Mouse (Mus musculus) hindbrain, embryonic 14.5 days (tissue): ENCODE measurements at regions not wholly inside any gene's neighbourhood (a gene's known extent, or its start where the extent isn't known, plus 50 kb on each side); places are given as distances from the start of the nearest gene placed in this dataset.
A peak's percentile ranks its signal among the peaks of the same experiment; 100 is the strongest.

ENCODE experiments used
- ATAC-seq: fragments of 200-750 bp; cut with Nextera tagmentation; 2 replicates; pipeline ENCODE4 v1.8.0; 2017; ENCODE audit warnings: moderate number of reproducible peaks, mild to moderate bottlenecking, moderate TSS enrichment, moderate library complexity; ENCODE audit not compliant: low FRiP score
- DNase-seq: peaks from one replicate; pipeline ENCODE4 v3.0.0-alpha.2; 2015; ENCODE audit warnings: low spot score
- H3K27ac ChIP-seq: fragments of 300-500 bp; sonication (generic); 2 replicates; pipeline ENCODE4 v1.5.1; 2014; ENCODE audit warnings: mild to moderate bottlenecking, moderate library complexity
- H3K27me3 ChIP-seq: fragments of 300-500 bp; sonication (generic); 2 replicates; pipeline ENCODE4 v1.6.1; 2014; ENCODE audit warnings: mild to moderate bottlenecking, low read length, mixed read lengths; ENCODE audit not compliant: control insufficient read depth, insufficient read depth
- H3K36me3 ChIP-seq: fragments of 300-500 bp; sonication (generic); replicated peaks from 2 replicates; pipeline ENCODE4 v1.6.1; 2014; ENCODE audit not compliant: control insufficient read depth, insufficient read depth
- H3K4me1 ChIP-seq: fragments of 300-500 bp; sonication (generic); replicated peaks from 2 replicates; pipeline ENCODE4 v1.6.1; 2014; ENCODE audit warnings: antibody characterized with exemption, low read length, mixed read lengths; ENCODE audit not compliant: control insufficient read depth, insufficient read depth
- H3K4me2 ChIP-seq: fragments of 300-500 bp; sonication (generic); replicated peaks from 2 replicates; pipeline ENCODE4 v1.6.1; 2014; ENCODE audit warnings: mild to moderate bottlenecking, moderate library complexity
- H3K4me3 ChIP-seq: fragments of 300-500 bp; sonication (generic); replicated peaks from 2 replicates; pipeline ENCODE4 v1.5.1; 2014; ENCODE audit warnings: mild to moderate bottlenecking, low read length
- H3K9ac ChIP-seq: fragments of 300-500 bp; sonication (generic); 2 replicates; pipeline ENCODE4 v1.6.1; 2014
- H3K9me3 ChIP-seq: fragments of 300-500 bp; sonication (generic); 2 replicates; pipeline ENCODE4 v1.6.1; 2016; ENCODE audit warnings: low read length; ENCODE audit not compliant: control insufficient read depth
- WGBS: fragments of 180-500 bp; shearing (Covaris S2); extraction: QIAGEN DNeasy Blood & Tissue Kit; methylation state at CpG from one replicate; pipeline ENCODE4 v1.1.7; 2014; 5-methylcytosine and 5-hydroxymethylcytosine counted together

DNA sequence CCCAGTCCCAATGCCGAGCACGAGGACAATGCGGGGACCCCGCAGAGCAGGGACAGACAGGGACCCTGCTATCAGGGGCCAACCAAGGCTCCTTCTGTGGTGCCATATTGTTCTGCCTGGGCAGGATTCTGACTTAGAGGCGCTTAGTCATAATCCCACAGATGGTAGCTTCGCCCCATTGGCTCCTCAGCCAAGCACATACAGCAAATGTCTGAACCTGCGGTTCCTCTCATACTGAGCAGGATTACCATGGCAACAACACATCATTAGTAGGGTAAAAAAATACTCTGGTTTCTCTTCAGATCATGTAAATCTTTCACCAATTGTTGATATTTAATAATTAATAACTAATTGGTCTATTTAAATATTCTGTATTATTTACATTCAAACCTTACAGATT is 2140.3 kb upstream of the Cdh20 start:
- Histone ChIP-seq H3K4me2 (no peak overlapping the region), H3K4me3 (no peak overlapping the region), H3K9ac (no peak overlapping the region), H3K9me3 (no peaks in the 10 kb centered on the region), H3K27me3 (no peaks in the 10 kb centered on the region), H3K4me1 (no peaks in the 10 kb centered on the region), H3K27ac (no peak overlapping the region), H3K36me3 (no peaks in the 10 kb centered on the region)
- peak; percentile 93 for DNase-seq
- 74% methylated on average over 7 of the region's 7 CpGs for WGBS
- ATAC-seq, result peak; percentile 99

DNA sequence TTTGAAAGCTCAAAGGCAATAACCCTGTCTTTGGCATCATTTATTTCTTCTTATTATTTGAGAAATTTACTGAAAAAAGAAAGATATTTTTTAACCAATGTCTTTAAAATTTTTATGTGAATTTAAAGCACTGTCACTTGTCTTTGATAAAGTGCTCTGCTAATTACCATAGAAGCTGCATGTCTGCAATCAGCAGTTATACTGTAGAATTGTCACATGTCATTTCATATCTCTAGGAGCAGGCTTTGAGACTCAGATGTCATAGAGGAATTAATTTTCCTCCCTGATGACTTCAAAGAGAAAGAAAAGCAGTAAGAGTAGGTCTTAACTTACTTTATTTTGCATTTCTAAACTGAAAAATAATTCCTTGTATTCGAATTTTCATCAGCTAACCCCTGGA is 2123.9 kb upstream of the Cdh20 start:
- Histone ChIP-seq H3K9me3 (no peaks in the 10 kb centered on the region), H3K27ac (no peak overlapping the region), H3K9ac (no peak overlapping the region), H3K36me3 (no peaks in the 10 kb centered on the region), H3K4me3 (no peak overlapping the region), H3K27me3 (no peaks in the 10 kb centered on the region), H3K4me1 (no peaks in the 10 kb centered on the region), H3K4me2 (no peak overlapping the region)
- WGBS, result 60% methylated on average over 1 of the region's 1 CpGs
- ATAC-seq (no peak), DNase-seq (no peak)

DNA sequence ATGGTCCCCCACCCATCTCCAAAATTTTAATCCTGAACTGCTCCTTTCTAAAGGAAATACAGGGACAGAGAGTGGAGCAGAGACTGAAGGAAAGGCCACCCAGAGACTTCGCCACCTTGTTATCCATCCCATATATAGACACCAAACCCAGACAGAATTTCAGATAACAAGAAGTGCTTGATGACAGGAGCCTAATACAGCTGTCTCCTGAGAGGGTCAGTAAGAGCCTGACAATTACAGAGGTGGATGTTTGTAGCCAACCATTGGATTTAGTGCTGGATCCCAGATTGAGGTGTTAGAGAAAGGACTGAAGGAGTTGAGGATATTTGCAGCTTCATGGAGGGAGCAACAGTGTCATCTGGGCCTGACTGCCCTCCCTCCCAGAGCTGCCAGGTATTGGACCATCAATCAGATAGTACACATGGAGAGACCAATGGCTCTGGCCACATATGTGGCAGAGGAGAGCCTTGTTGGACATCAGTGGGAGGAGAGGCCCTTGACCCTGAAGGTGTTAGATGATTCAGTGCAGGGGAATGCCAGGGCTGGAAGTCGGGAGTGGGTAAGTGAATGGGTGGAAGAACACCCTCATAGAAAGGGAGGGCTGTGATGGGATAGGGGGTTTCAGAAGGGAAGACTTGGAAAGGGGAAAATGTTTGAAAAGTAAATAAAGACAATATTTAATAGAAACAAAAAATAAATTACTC is 2080.8 kb upstream of the Cdh20 start:
- H3K9ac ChIP-seq, result no peak overlapping the region
- DNase-seq (no peak), ATAC-seq (no peak)
- no peaks in the 10 kb centered on the region for H3K4me1 ChIP-seq
- no peaks in the 10 kb centered on the region for H3K27me3 ChIP-seq
- no peak overlapping the region for H3K27ac ChIP-seq
- no peak overlapping the region for H3K4me3 ChIP-seq
- no peaks in the 10 kb centered on the region for H3K36me3 ChIP-seq
- no peak overlapping the region for H3K4me2 ChIP-seq
- H3K9me3 ChIP-seq, result no peaks in the 10 kb centered on the region
- WGBS, result 97% methylated on average over 2 of the region's 2 CpGs

DNA sequence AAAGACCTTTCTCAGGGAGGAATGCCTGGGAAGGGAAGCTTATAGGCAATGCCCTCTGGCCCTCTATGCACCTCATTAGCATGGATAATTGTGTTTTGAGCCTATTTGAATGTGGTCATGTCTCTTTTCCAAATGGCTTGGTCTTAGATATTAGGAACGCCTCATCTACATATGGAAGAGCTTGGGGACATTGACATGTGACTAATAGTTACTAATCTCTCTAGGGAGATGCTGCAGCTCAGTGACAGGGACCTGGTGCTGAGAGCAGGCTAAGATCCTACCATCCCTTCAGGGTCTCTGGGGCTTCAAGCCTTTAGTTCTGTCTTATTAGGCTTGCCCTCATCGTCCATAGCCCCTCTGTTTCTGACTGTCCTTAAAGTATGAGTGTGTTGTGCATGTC is 2051.9 kb upstream of the Cdh20 start:
- no peak overlapping the region for H3K4me2 ChIP-seq
- no peaks in the 10 kb centered on the region for H3K36me3 ChIP-seq
- no peaks in the 10 kb centered on the region for H3K9me3 ChIP-seq
- DNase-seq (no peak), ATAC-seq (no peak)
- WGBS, result 53% methylated on average over 2 of the region's 2 CpGs
- no peak overlapping the region for H3K9ac ChIP-seq
- no peak overlapping the region for H3K4me3 ChIP-seq
- no peaks in the 10 kb centered on the region for H3K27me3 ChIP-seq
- H3K4me1 ChIP-seq, result no peaks in the 10 kb centered on the region
- no peak overlapping the region for H3K27ac ChIP-seq

DNA sequence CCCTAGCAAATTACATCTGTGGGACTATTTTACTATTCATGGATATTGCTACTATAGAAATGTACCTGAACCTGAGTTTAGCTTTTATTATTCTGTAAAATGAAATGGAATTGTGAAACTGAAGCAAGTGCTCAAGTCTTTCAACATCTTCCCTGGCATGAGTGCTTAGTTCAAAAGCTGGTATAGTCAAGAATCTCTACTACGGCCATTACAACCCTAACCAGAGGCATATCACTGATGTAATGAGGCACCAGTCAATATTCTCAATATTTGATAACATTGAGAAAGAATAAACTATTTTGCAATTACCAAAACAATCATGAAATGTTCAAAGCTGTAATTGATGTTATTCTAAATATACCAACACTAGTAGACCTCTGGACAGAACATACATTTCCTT is 2034.3 kb upstream of the Cdh20 start:
- no peaks in the 10 kb centered on the region for H3K36me3 ChIP-seq
- no peak for DNase-seq
- no peak overlapping the region for H3K4me2 ChIP-seq
- ATAC-seq, result no peak
- H3K27me3 ChIP-seq, result no peaks in the 10 kb centered on the region
- H3K9me3 ChIP-seq, result no peaks in the 10 kb centered on the region
- no peak overlapping the region for H3K4me3 ChIP-seq
- H3K9ac ChIP-seq, result no peak overlapping the region
- H3K27ac ChIP-seq, result no peak overlapping the region
- WGBS, result 98% methylated on average over 1 of the region's 1 CpGs
- H3K4me1 ChIP-seq, result no peaks in the 10 kb centered on the region

DNA sequence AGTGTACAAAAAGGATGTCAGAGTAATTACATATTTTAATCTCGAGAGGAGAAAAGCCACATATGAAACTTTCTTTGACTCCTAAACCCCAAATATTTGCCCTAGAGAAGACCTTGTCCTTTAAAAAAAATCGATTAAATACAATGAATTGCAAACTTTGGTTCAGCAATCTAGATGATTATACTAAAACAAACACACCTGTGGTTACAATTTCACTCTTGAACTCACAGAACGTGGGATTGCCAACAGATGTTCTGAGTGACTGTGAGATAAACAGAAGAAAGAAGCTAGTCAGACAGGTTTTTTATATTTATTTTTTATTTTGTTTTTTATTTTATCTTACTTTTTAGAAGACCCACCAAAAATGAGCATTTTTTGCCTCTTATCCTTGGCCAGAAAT is 2032.9 kb upstream of the Cdh20 start:
- Histone ChIP-seq H3K4me2 (no peak overlapping the region), H3K27ac (no peak overlapping the region), H3K9ac (no peak overlapping the region), H3K36me3 (no peaks in the 10 kb centered on the region), H3K27me3 (no peaks in the 10 kb centered on the region), H3K4me3 (no peak overlapping the region), H3K4me1 (no peaks in the 10 kb centered on the region), H3K9me3 (no peaks in the 10 kb centered on the region)
- DNase-seq, result no peak
- no peak for ATAC-seq
- WGBS, result 78% methylated on average over 3 of the region's 3 CpGs

DNA sequence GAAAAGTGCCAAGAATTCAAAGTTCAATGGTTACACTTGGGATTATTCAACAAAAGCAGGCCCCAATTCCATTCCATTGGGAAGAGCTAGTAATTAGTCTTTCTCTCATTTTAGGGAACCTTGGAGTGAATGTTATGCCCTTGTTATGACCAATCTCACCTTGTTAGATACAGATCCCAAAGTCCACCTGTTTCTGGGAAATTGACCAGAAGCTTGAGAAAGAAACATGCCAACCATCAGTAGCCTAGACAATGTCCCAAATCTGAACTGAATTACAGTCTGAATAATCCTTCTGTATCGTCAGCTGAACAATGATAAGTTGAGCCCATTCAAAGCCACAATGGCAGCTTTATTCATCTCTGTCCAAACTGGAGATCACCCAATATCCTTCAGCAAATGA is 2010.4 kb upstream of the Cdh20 start:
- Histone ChIP-seq H3K36me3 (no peaks in the 10 kb centered on the region), H3K27ac (no peak overlapping the region), H3K4me2 (no peak overlapping the region), H3K9me3 (no peaks in the 10 kb centered on the region), H3K27me3 (no peaks in the 10 kb centered on the region), H3K9ac (no peak overlapping the region), H3K4me1 (no peaks in the 10 kb centered on the region), H3K4me3 (no peak overlapping the region)
- DNase-seq (no peak), ATAC-seq (no peak)
- 60% methylated on average over 1 of the region's 1 CpGs for WGBS
